Mouse (Mus musculus) ovary, postnatal 10 days (tissue): Measurements from ENCODE around the gene Tmem108.

ENCODE experiments used
- DNase-seq: peaks from one replicate; pipeline ENCODE4 v3.0.0; 2022; ENCODE audit warnings: low spot score

The Tmem108 gene

GRCm38 (mm10) chr9:103546695-103547645 lies 214.7 kb downstream of the Tmem108 start:
- no peak for DNase-seq

- DNase-seq, result no peak
Measured at GRCm38 (mm10) chr9:103545729-103546128, 215.9 kb downstream of the Tmem108 start.

GRCm38 (mm10) chr9:103545271-103545670 lies 216.4 kb downstream of the Tmem108 start:
- DNase-seq, result no peak

GRCm38 (mm10) chr9:103544599-103544998 lies 217.0 kb downstream of the Tmem108 start:
- no peak for DNase-seq

- no peak for DNase-seq
Measured at GRCm38 (mm10) chr9:103540518-103540917, 221.1 kb downstream of the Tmem108 start.

GRCm38 (mm10) chr9:103538047-103538816 lies 223.4 kb downstream of the Tmem108 start:
- no peak for DNase-seq

GRCm38 (mm10) chr9:103536059-103536634 lies 225.5 kb downstream of the Tmem108 start:
- no peak for DNase-seq

GRCm38 (mm10) chr9:103525041-103525537 lies 236.5 kb downstream of the Tmem108 start:
- DNase-seq, result no peak

- DNase-seq, result no peak
Measured at GRCm38 (mm10) chr9:103524600-103524999, 237.0 kb downstream of the Tmem108 start.

GRCm38 (mm10) chr9:103523742-103524403 lies 237.8 kb downstream of the Tmem108 start:
- DNase-seq, result no peak

GRCm38 (mm10) chr9:103523008-103523407 lies 238.6 kb downstream of the Tmem108 start:
- no peak for DNase-seq

- no peak for DNase-seq
Measured at GRCm38 (mm10) chr9:103513884-103514283, 247.8 kb downstream of the Tmem108 start.

- no peak for DNase-seq
Measured at GRCm38 (mm10) chr9:103512257-103512656, 249.4 kb downstream of the Tmem108 start.

- DNase-seq, result no peak
Measured at GRCm38 (mm10) chr9:103506968-103507584, 254.6 kb downstream of the Tmem108 start.

- no peak for DNase-seq
Measured at GRCm38 (mm10) chr9:103505067-103505466, 256.6 kb downstream of the Tmem108 start.

- no peak for DNase-seq
Measured at GRCm38 (mm10) chr9:103504646-103505045, 257.0 kb downstream of the Tmem108 start.

- no peak for DNase-seq
Measured at GRCm38 (mm10) chr9:103503586-103504298, 257.9 kb downstream of the Tmem108 start.

GRCm38 (mm10) chr9:103502655-103503054 lies 259.0 kb downstream of the Tmem108 start:
- DNase-seq, result no peak

GRCm38 (mm10) chr9:103501861-103502364 lies 259.7 kb downstream of the Tmem108 start:
- DNase-seq, result no peak

GRCm38 (mm10) chr9:103499366-103499765 lies 262.3 kb downstream of the Tmem108 start:
- no peak for DNase-seq
